Mouse (Mus musculus) cortical plate, adult 2 months (tissue): Measurements from ENCODE around the gene Urgcp.

Source experiments
- CTCF ChIP-seq: fragments of 200-500 bp; IDR thresholded peaks from 2 replicates; pipeline ENCODE4 v1.5.1; 2011; ENCODE audit warnings: mild to moderate bottlenecking, control low read depth, low read length; ENCODE audit not compliant: insufficient read depth; ENCODE audit errors: extremely low read depth
- POLR2A ChIP-seq: fragments of 200-500 bp; IDR thresholded peaks from 2 replicates; pipeline ENCODE4 v1.6.1; 2011; ENCODE audit warnings: mild to moderate bottlenecking, low read length, control low read depth; ENCODE audit not compliant: insufficient read depth; ENCODE audit errors: extremely low read depth

GRCm38 (mm10) chr11:5732401-5732800, 29.8 kb downstream of the Urgcp start:
- no peak for TF ChIP-seq POLR2A
- TF ChIP-seq CTCF: no peak
